Mouse (Mus musculus) kidney, adult 8-10 months (tissue): ENCODE data around the gene Ifnar1.

Experiments used
- DNase-seq, 2 experiments: peaks; one replicate each; pipeline ENCODE4 v3.0.0; 2022

The Ifnar1 gene

DNA sequence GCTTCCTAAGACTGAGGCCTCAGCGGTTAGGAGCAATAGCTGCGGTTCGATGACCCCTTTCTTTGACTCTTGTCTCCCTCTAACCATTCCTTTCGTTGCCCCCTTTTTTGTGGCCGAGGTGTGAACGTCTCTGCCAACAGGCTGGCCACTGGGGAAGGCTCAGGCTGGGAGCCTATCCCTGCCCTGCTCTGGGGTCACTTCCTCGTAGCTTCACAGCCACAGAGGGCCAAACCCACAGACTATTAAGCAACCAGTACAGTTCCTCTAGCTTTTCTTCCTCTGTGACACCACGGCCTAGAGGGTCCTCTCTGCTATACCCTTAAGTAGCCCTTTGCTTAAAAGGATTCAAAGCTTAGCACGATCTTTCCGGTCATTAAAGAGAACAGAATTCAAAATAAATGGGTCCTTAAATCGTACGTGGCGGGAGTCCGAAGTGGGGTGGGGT, 61.4 kb downstream of the Ifnar1 start:
- no peak for DNase-seq

DNA sequence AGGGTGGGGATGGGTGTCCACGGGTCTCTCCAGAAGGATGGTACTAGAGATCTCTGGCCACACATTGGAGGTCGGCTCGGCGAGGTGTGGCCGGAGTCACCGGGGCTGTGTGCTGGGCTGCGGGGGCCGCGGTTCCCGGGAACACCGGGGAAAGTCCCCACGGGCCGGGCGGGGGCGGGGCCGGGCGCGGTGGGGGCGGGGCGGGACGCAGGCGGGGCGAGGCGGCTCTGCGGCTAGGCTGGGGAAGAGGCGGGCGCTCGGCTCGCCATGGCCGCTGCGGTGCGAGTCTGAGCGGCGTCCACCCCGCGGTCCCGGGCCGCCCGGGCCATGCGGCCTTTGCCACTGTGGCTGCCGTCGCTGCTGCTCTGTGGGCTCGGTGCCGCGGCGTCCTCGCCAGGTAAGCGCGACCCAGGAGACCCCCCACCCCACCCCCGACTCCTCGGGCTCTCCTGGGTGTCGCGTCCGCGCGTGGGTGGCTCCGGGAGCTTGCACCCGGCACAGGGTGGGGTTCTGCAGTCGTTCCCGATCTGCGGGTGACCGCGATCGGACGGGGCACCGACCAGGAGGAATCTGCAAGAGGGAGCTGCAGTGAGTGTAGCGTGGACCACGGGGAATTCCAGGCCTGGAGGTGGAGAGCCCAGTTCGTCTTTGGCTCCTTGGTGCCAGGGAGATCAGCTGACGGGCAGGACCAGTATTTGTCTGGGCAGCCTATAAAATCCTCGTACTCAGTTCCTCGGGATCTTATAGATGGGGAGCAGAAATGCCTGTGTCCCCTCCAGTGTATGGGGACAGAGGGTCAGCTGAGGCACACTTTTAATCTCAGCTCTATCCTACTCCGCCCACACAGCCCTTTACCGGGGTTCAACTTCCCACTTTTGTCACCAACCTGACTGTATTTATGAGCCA, 62.1 kb downstream of the Ifnar1 start, which contains the start of gene Ifngr2:
Gene Ifngr2, plus strand, starts transcription at position 237 of the 906 bp plus-strand sequence.
- DNase-seq = peak in 1 of 2 experiments; percentile 50

DNA sequence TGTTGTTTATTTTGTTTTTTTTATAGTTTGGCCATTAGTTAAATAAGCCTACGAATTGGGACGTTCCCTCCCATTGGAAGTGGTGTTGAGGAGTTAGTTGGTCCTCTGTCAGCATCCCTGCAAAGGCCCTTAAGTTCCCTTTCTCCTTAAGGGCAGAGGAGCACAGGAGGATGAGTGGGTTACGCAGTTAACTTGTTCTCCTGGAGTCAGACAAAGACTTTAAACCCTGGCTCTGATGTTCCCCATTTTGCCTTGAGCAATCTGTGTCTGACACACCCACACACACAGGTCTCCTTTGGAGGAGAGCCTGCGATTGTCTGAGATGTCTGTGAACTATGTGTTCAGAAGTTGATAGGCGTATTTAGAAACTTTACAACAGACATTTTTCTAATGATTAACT, 62.9 kb downstream of the Ifnar1 start:
- DNase-seq = no peak

DNA sequence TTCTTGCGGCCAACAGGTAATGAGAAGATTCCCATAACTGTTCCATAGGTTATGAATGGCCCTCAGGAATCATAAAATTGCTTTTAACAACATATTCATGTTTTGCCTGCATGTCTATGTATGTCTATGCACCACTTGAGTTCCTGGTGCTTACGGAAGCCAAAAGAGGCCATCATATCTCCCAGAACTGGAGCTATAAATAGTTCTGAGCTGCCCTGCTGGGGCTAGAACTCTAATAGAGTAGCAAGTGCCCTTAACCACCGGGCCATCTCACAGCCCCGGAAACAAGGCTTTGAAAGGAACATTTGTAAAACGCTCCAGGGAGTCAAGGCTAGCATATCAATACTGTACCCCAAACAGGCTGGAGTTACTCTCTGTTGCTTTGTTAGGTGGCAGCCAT, 63.5 kb downstream of the Ifnar1 start:
- DNase-seq = no peak

DNA sequence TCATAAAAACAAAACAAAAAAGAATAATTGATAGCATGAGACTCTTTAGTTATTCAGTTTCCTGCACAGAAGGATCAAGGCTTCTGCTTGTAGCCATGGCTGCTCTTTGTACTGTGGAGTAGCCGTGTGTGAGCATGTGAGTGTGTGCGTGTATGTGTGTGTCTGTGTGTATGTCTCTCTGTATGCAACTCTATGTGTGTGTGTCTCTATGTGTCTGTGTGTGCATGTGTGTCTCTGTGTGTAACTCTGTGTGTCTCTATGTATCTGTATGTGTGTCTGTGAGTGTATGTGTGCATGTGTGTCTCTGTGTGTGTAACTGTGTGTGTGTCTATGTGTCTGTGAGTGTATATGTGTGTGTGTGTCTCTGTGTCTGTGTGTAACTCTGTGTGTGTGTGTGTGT, 64.0 kb downstream of the Ifnar1 start:
- no peak for DNase-seq

DNA sequence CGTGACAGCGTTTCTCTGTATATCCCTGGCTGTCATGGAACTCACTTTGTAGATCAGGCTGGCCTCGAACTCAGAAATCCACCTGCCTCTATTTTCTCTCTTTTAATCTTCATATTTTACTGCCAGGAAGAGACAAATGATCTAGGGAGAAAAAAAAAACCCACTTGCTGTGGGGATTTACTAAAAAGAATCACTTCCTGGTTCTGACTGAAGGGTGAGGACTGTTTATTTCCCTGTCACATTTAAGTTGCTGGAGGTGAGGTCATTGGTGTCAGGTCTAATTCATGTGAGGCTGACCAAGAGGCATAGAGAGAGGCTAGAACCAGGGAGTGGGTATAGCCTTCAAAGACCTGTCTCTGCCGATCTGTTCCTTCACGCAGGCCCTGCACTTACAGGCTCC, 64.6 kb downstream of the Ifnar1 start:
- DNase-seq = no peak

DNA sequence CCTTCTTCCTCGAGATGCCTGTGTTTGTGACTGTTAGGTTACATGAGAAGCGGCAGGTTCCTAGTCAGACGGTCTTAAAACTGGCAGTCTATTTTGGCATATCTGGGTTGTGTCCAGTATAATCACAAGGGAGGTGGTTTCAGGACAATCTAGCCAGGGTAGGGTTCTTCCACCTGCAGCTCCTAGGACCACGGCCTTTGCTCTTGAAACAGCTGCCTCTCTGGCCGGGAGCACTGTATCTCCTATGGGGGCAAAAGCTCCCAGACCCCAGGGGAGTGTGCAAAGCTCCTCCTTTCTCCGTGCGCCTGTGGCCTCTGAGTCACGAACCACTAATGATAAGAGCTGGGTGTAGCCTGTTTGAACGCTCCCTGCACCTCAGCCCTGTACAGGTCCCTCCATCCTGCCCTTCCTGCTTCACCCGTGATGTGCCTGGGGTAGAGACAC, 66.1 kb downstream of the Ifnar1 start:
- DNase-seq = no peak

DNA sequence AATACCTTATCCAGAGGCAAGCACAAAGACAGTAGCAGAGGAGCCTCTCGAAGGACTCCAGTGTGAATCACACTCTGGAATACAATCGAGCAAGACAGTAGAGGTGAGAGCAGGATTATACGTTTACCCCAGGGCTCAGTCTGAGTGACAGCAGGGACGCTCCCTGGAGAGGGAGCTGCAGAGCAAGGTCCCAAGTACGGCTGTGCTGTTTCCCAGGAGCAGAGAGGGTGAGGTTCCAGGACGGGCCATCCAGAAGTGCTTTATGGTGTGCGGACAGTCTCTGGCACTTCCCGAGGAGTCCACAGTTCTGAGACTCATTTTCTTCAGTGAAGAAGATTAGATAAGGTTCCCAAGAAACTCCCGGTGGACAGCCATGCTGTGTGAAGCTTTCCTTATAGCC, 67.0 kb downstream of the Ifnar1 start:
- DNase-seq = no peak

DNA sequence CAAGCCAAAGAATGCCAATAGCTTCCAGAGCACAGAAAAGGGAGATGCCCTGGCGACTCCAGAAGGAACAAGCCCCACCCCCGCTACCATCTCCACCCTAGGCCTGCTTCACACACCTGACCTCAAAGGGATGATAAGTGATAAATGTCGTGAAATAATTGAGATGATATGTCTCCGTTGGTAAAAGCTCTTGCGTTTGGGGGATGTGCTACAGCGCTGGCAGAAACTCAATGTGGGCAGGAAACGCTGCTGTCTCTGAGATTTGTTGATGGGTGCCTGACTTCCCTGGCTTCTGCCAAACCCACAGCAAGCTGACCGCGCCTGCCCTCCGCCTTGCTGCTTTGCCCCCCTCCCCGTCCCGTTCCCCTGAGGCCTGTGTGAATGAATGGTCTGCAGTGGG, 68.6 kb downstream of the Ifnar1 start:
- DNase-seq = peak; percentile 52 to 60

DNA sequence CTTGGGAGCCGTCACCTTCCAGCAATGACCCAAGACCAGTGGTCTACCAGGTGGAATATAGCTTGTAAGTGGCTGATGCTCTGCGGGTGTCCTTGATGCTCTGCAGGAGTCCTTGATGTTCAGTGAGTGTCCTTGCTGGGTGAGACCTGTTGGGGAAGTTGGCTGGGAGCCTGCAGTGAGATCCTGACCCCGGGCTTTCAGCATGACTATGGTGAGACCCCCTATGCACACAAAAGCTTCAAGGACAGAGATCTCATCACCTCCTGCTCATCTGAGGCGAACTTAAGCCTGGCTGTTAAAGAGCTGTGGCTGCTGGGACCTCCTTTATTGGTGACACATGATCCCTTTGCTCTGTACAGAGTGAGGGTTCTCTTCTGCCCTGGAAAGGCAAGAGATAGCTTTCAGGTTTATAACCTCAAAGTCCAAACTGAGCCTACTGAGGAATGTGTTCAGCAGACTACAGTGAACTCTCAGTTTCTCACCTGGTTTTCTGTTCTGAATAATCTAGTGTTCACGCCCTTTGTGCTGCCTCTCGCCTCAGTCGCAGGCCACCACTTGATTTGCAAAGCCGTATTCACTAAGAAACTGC, 70.1 kb downstream of the Ifnar1 start:
- no peak for DNase-seq

DNA sequence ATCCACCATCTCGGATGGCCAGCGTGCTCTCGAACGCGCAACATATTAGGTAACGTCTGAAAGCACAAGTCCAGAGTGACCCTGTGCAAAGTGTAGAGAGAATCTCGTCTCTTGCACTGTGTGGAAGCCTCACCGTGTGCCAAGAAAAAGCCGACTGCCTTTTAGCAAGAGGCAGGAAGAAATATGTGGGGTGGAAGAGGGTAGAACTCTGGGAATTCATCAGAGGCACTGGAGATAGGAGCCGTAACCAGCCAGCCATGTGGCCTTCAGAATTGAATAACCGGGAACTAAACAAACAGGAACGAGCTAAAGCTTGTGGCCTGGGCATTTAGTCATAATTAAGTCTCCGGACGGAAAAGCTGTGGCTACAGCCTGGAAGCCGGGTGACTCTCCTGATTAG, 71.6 kb downstream of the Ifnar1 start:
- no peak for DNase-seq
